Mouse (Mus musculus) MEL (cell line): Measurements from ENCODE around the gene Src.

Experiments used
- CTCF ChIP-seq, 3 experiments: IDR thresholded peaks in 2 of 3; conservative IDR thresholded peaks in 1 of 3; 2 replicates each; pipeline ENCODE4 v1.5.1; 2011 to 2012; ENCODE audit warnings: low read length in 3 of 3, low read depth in 2 of 3, mild to moderate bottlenecking in 2 of 3, improper control_type of control experiment in 1 of 3, inconsistent platforms in 1 of 3, mixed read lengths in 1 of 3, moderate library complexity in 1 of 3; ENCODE audit not compliant: control insufficient read depth in 1 of 3, insufficient read depth in 1 of 3, poor library complexity in 1 of 3, severe bottlenecking in 1 of 3
- E2F4 ChIP-seq: IDR thresholded peaks from 2 replicates; pipeline ENCODE4 v1.6.1; 2011; ENCODE audit warnings: low read depth, low read length, improper control_type of control experiment, borderline replicate concordance
- EP300 ChIP-seq, 2 experiments: IDR thresholded peaks; 2 replicates each; pipeline ENCODE4 v1.6.1; 2011; ENCODE audit warnings: improper control_type of control experiment in 2 of 2, low read length in 2 of 2, low read depth in 1 of 2, mild to moderate bottlenecking in 1 of 2
- GABPA ChIP-seq: IDR thresholded peaks from 2 replicates; pipeline ENCODE4 v1.6.1; 2012; ENCODE audit warnings: low read depth, mild to moderate bottlenecking, inconsistent platforms, low read length, improper control_type of control experiment, moderate library complexity
- GATA1 ChIP-seq: IDR thresholded peaks from 2 replicates; pipeline ENCODE4 v1.6.1; 2011; ENCODE audit warnings: low read depth, low read length, improper control_type of control experiment
- POLR2A ChIP-seq, 2 experiments: IDR thresholded peaks; 2 replicates each; pipeline ENCODE4 v1.6.1; 2011 to 2012; ENCODE audit warnings: low read length in 2 of 2, mild to moderate bottlenecking in 2 of 2, control low read depth in 1 of 2, improper control_type of control experiment in 1 of 2, low read depth in 1 of 2, moderate library complexity in 1 of 2; ENCODE audit not compliant: control insufficient read depth in 1 of 2, insufficient read depth in 1 of 2, poor library complexity in 1 of 2
- POLR2AphosphoS5 ChIP-seq: IDR thresholded peaks from 2 replicates; pipeline ENCODE4 v1.6.1; 2012; ENCODE audit warnings: low read depth, borderline replicate concordance, mild to moderate bottlenecking, inconsistent platforms, low read length, moderate library complexity, mixed read lengths
- RAD21 ChIP-seq: IDR thresholded peaks from 2 replicates; pipeline ENCODE4 v1.6.1; 2011; ENCODE audit warnings: mild to moderate bottlenecking, low read depth, low read length, improper control_type of control experiment
- RCOR1 ChIP-seq: IDR thresholded peaks from 2 replicates; pipeline ENCODE4 v1.6.1; 2012; ENCODE audit warnings: low read depth, mild to moderate bottlenecking, inconsistent platforms, low read length, improper control_type of control experiment
- TAL1 ChIP-seq: IDR thresholded peaks from 2 replicates; pipeline ENCODE4 v1.6.1; 2012; ENCODE audit warnings: mild to moderate bottlenecking, inconsistent platforms, low read length, moderate library complexity, mixed read lengths
- ZMIZ1 ChIP-seq: IDR thresholded peaks from 2 replicates; pipeline ENCODE4 v1.6.1; 2012; ENCODE audit warnings: low read depth, mild to moderate bottlenecking, inconsistent platforms, low read length, improper control_type of control experiment, moderate library complexity
- ZNF384 ChIP-seq: IDR thresholded peaks from 2 replicates; pipeline ENCODE4 v1.6.1; 2012; ENCODE audit warnings: low read depth, mild to moderate bottlenecking, inconsistent platforms, low read length, improper control_type of control experiment

DNA sequence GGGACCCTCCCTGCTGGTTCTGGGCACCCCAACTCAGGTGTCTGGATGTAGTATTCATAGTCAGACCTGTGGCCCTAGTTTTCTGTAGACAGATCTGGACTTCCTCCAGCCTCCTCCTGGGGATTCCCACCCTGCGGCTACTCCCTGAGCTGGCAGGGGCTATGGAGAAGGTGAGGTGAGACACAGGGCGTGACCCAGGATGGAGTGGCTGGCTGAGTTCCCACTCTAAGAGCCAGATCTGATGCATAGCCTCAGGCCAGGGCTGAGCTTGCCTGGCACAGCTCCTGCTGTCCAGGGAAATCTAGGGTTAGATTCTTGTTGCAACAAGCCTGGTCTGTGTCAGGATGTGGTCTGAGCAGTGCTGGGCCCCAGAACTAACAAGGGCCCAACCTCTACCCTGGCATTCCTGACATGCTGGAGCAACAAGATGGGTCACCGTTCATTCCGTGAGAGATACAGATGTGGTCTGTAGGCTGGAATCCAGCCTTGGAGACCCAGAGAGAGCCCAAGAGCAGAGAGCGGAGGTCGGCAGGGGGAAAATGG is 7.0 kb upstream of the Src start:
- TF ChIP-seq CTCF (IDR thresholded peaks at IDR 0.05 in 2 of 3, conservative IDR thresholded peaks at IDR 0.05 in 1 of 3; ENCODE audit: control insufficient read depth in 1 of 3, insufficient read depth in 1 of 3, low read depth in 2 of 3, low read length in 3 of 3, poor library complexity in 1 of 3, severe bottlenecking in 1 of 3) (no peak), GATA1 (no peak), POLR2A (IDR thresholded peaks at IDR 0.05; ENCODE audit: control insufficient read depth in 1 of 2, insufficient read depth in 1 of 2, low read depth in 1 of 2, low read length in 2 of 2, poor library complexity in 1 of 2) (no peak), EP300 (IDR thresholded peaks at IDR 0.05; ENCODE audit: low read depth in 1 of 2, low read length in 2 of 2) (no peak), ZMIZ1 (no peak), ZNF384 (no peak), E2F4 (no peak), TAL1 (no peak), GABPA (no peak), RCOR1 (no peak), RAD21 (no peak), POLR2AphosphoS5 (no peak)
